Mouse (Mus musculus) hindbrain, embryonic 13.5 days (tissue): ENCODE measurements around the gene Slc47a1. TPM values are rescaled to one million over a fixed set of nuclear protein-coding genes. Genes with fewer than 3 reads are reported as not detected.
A peak's percentile ranks its signal among the peaks of the same experiment; 100 is the strongest.

ENCODE experiments used
- ATAC-seq: fragments of 200-750 bp; cut with Nextera tagmentation; 2 replicates; pipeline ENCODE4 v1.8.0; 2017; ENCODE audit warnings: moderate TSS enrichment; ENCODE audit not compliant: low FRiP score
- H3K27ac ChIP-seq: fragments of 300-500 bp; sonication (generic); 2 replicates; pipeline ENCODE4 v1.5.1; 2015; ENCODE audit warnings: inconsistent platforms, mild to moderate bottlenecking, moderate library complexity
- H3K27me3 ChIP-seq: fragments of 300-500 bp; sonication (generic); 2 replicates; pipeline ENCODE4 v1.6.1; 2015; ENCODE audit warnings: mild to moderate bottlenecking, inconsistent platforms
- H3K36me3 ChIP-seq: fragments of 300-500 bp; sonication (generic); 2 replicates; pipeline ENCODE4 v1.6.1; 2015; ENCODE audit warnings: mild to moderate bottlenecking, inconsistent platforms
- H3K4me1 ChIP-seq: fragments of 300-500 bp; sonication (generic); replicated peaks from 2 replicates; pipeline ENCODE4 v1.6.1; 2015; ENCODE audit warnings: inconsistent platforms
- H3K4me2 ChIP-seq: fragments of 300-500 bp; sonication (generic); 2 replicates; pipeline ENCODE4 v1.6.1; 2015; ENCODE audit warnings: inconsistent platforms, mild to moderate bottlenecking, moderate library complexity
- H3K4me3 ChIP-seq: fragments of 300-500 bp; sonication (generic); 2 replicates; pipeline ENCODE4 v1.5.1; 2015; ENCODE audit warnings: mild to moderate bottlenecking, inconsistent platforms
- H3K9ac ChIP-seq: fragments of 300-500 bp; sonication (generic); 2 replicates; pipeline ENCODE4 v1.6.1; 2015; ENCODE audit warnings: mild to moderate bottlenecking, inconsistent platforms
- H3K9me3 ChIP-seq: fragments of 300-500 bp; sonication (generic); 2 replicates; pipeline ENCODE4 v1.6.1; 2016; ENCODE audit warnings: inconsistent platforms
- WGBS: fragments of 180-500 bp; shearing (Covaris S2); methylation state at CpG from one replicate; pipeline ENCODE4 v1.1.7; 2015; 5-methylcytosine and 5-hydroxymethylcytosine counted together
- polyA plus RNA-seq: library from polyadenylated mRNA; unstranded; fragments of >200 nt; fragmentation: Nextera tagmentation; extraction: Ambion mirVana; gene quantifications from 2 replicates; pipeline ENCODE4 v1.2.1, GENCODE M21; 2015

The Slc47a1 gene
- polyA plus RNA-seq, 1 experiment from 2014 or later: 0.06 TPM

DNA sequence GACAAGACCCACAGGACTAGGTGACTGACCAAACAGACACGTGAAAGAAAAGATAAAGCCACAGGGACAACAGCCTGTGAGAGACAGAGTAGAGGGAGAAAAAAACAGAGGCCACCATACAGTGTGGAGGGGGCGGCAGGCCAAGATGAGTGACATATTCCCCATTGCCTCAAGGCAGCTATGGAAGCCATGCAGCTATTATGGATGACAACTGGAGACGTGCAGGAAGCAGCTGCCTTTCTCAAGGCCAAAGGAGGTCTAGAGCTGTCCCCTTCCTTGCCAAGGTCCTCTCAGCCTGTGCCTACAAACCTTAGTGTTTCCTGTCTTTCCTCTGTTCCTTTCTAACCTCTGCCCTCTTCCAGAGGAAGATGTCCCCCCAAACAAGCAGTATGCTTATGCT, 12.2 kb downstream of the Slc47a1 start:
- Histone ChIP-seq H3K9me3 (no peaks in the 10 kb centered on the region), H3K4me3 (no peak overlapping the region), H3K27ac (no peak overlapping the region), H3K4me2 (no peak overlapping the region), H3K4me1 (no peaks in the 10 kb centered on the region), H3K9ac (no peak overlapping the region), H3K27me3 (no peaks in the 10 kb centered on the region), H3K36me3 (no peaks in the 10 kb centered on the region)
- WGBS: 68% methylated on average over 3 of the region's 3 CpGs
- no peak for ATAC-seq

DNA sequence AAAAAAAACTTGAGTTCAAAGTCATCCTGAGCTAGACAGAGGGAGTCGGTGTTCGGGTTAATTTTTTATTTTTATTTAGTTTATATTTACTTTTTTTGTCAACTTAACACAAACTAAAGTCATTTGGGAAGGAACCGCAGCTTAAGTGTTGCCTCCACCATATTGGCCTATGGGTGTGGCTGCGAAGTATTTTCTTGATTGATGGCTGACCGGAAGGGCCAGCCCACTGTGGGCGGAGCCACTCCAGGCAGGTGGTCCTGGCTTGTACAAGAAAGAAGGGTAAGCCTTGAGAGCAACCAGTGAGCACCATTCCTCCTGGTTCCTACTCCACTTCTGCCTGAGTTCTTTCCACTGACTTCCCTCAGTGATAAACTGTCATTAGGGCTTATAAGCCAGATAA, 14.0 kb downstream of the Slc47a1 start:
- WGBS: 86% methylated on average over 6 of the region's 6 CpGs

GRCm38 (mm10) chr11:61361515-61362190, 16.5 kb downstream of the Slc47a1 start:
- Histone ChIP-seq H3K36me3 (no peaks in the 10 kb centered on the region), H3K4me1 (no peaks in the 10 kb centered on the region), H3K4me2 (no peak overlapping the region), H3K9me3 (no peaks in the 10 kb centered on the region), H3K9ac (no peak overlapping the region), H3K27me3 (no peaks in the 10 kb centered on the region), H3K4me3 (no peak overlapping the region), H3K27ac (no peak overlapping the region)
- 78% methylated on average over 11 of the region's 11 CpGs for WGBS
- no peak for ATAC-seq

More for the DNA sequence above, 14.0 kb downstream of the Slc47a1 start:
- ATAC-seq: no peak
- H3K9ac ChIP-seq: no peak overlapping the region
- no peaks in the 10 kb centered on the region for H3K36me3 ChIP-seq
- H3K9me3 ChIP-seq: no peaks in the 10 kb centered on the region
- H3K27me3 ChIP-seq: no peaks in the 10 kb centered on the region
- H3K4me2 ChIP-seq: no peak overlapping the region
- no peak overlapping the region for H3K27ac ChIP-seq
- H3K4me3 ChIP-seq: no peak overlapping the region
- no peaks in the 10 kb centered on the region for H3K4me1 ChIP-seq

DNA sequence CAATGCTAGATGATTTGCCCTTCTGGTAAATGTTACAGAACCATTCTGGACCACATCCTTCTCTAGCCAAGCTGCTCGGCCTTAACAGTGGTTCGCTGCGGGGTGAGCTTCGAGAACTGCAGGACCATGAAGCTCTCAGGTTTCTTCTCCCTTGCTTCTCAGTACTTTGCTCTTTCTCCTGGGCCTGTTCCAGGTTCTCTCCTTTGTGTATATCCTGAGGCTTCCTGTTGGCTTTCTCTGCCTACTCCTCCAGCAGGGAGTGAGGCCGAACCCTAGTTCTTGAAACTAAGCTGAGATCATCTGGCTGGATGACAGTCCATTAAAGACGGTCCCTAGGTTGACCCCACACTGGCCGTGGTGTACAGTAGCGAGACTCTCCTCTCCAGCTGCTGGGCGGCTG, 21.5 kb downstream of the Slc47a1 start:
- WGBS: 88% methylated on average over 9 of the region's 9 CpGs
- H3K4me2 ChIP-seq: no peak overlapping the region

GRCm38 (mm10) chr11:61356111-61356510, 22.0 kb downstream of the Slc47a1 start:
- Histone ChIP-seq H3K9ac (no peak overlapping the region), H3K4me2 (no peak overlapping the region), H3K36me3 (no peaks in the 10 kb centered on the region), H3K4me3 (no peak overlapping the region), H3K27me3 (no peaks in the 10 kb centered on the region), H3K4me1 (no peaks in the 10 kb centered on the region), H3K9me3 (no peaks in the 10 kb centered on the region), H3K27ac (no peak overlapping the region)
- no peak for ATAC-seq
- WGBS: 77% methylated on average over 6 of the region's 6 CpGs

More for the DNA sequence above, 21.5 kb downstream of the Slc47a1 start:
- Histone ChIP-seq H3K4me3 (no peak overlapping the region), H3K9ac (no peak overlapping the region), H3K4me1 (no peaks in the 10 kb centered on the region), H3K9me3 (no peaks in the 10 kb centered on the region), H3K36me3 (no peaks in the 10 kb centered on the region), H3K27me3 (no peaks in the 10 kb centered on the region), H3K27ac (no peak overlapping the region)
- no peak for ATAC-seq

GRCm38 (mm10) chr11:61355351-61355750, 22.8 kb downstream of the Slc47a1 start:
- Histone ChIP-seq H3K4me2 (no peak overlapping the region), H3K36me3 (no peaks in the 10 kb centered on the region), H3K4me1 (no peaks in the 10 kb centered on the region), H3K27ac (no peak overlapping the region), H3K27me3 (no peaks in the 10 kb centered on the region), H3K9ac (no peak overlapping the region), H3K4me3 (no peak overlapping the region), H3K9me3 (no peaks in the 10 kb centered on the region)
- ATAC-seq: no peak
- 82% methylated on average over 5 of the region's 5 CpGs for WGBS

- Histone ChIP-seq H3K4me2 (no peak overlapping the region), H3K27me3 (no peaks in the 10 kb centered on the region; the same call in 1 of the 2 replicates), H3K9ac (no peak overlapping the region), H3K27ac (no peak overlapping the region), H3K9me3 (no peaks in the 10 kb centered on the region), H3K36me3 (no peaks in the 10 kb centered on the region), H3K4me3 (no peak overlapping the region), H3K4me1 (no peaks in the 10 kb centered on the region)
- 82% methylated on average over 6 of the region's 6 CpGs for WGBS
- ATAC-seq: no peak
These were observed 23.8 kb downstream of the Slc47a1 start for GRCm38 (mm10) chr11:61354346-61354745.

DNA sequence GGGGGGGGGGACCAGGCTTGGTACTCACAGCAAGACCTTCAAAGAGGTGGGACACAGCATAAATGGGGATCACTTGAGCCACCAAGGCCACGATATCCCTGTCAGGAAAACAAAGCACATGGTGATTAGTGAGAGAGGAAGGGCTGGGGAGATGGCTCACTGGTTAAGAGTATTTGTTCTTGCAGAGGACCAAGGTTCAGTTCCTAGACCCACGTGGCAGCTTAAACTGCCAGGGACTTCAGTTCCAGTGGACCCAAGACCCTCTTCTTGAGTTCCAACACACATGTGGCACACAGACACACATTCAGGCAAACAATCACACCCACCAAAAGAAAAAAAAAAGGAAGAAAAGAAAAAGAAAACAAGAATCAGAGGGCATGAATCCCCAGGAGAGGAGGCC, 25.1 kb downstream of the Slc47a1 start:
- Histone ChIP-seq H3K4me2 (no peak overlapping the region), H3K36me3 (no peaks in the 10 kb centered on the region), H3K27me3 (peaks cover 3% of the 10 kb centered on the region; the same call in 1 of the 2 replicates), H3K9me3 (no peaks in the 10 kb centered on the region), H3K9ac (no peak overlapping the region), H3K4me1 (no peaks in the 10 kb centered on the region), H3K4me3 (no peak overlapping the region), H3K27ac (no peak overlapping the region)
- WGBS: 79% methylated on average over 2 of the region's 2 CpGs
- no peak for ATAC-seq

- Histone ChIP-seq H3K4me1 (no peaks in the 10 kb centered on the region), H3K36me3 (no peaks in the 10 kb centered on the region), H3K27me3 (peaks cover 3% of the 10 kb centered on the region; the same call in 1 of the 2 replicates), H3K9me3 (no peaks in the 10 kb centered on the region), H3K4me2 (no peak overlapping the region), H3K9ac (no peak overlapping the region), H3K27ac (no peak overlapping the region), H3K4me3 (no peak overlapping the region)
- no peak for ATAC-seq
- 57% methylated on average over 9 of the region's 9 CpGs for WGBS
These were observed 25.9 kb downstream of the Slc47a1 start for GRCm38 (mm10) chr11:61352138-61352651.

- H3K9ac ChIP-seq: no peak overlapping the region
- 12% methylated on average over 8 of the region's 8 CpGs for WGBS
These were observed 28.8 kb downstream of the Slc47a1 start for GRCm38 (mm10) chr11:61349337-61349736.

DNA sequence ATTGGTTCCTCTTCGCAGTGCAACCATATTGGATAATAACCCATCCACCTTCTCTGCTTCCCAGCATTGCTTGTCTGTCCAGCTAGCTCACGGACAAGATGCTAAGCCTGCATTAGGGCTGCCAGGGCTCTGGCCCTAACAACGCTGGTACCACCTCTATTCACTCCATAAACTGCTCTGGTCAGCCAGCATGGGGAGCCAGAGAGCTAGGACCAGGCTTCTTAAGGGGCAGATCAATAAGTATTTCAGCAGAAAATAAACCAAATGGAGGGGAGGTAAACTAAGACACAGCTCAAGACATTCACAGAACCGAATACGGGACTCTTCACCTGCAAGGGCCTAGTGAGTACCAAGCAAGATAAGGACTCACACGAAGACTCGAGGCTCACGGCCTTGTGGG, 32.0 kb downstream of the Slc47a1 start:
- H3K9ac ChIP-seq: no peak overlapping the region
- H3K4me2 ChIP-seq: no peak overlapping the region
- H3K27me3 ChIP-seq: peaks cover 46% of the 10 kb centered on the region
- H3K4me1 ChIP-seq: peaks cover 14% of the 10 kb centered on the region
- no peaks in the 10 kb centered on the region for H3K9me3 ChIP-seq
- H3K36me3 ChIP-seq: no peaks in the 10 kb centered on the region
- 59% methylated on average over 8 of the region's 8 CpGs for WGBS
- ATAC-seq: no peak
- H3K4me3 ChIP-seq: no peak overlapping the region
- no peak overlapping the region for H3K27ac ChIP-seq

More at GRCm38 (mm10) chr11:61349337-61349736, 28.8 kb downstream of the Slc47a1 start:
- no peak overlapping the region for H3K4me2 ChIP-seq
- no peaks in the 10 kb centered on the region for H3K4me1 ChIP-seq
- no peaks in the 10 kb centered on the region for H3K36me3 ChIP-seq
- no peaks in the 10 kb centered on the region for H3K9me3 ChIP-seq
- no peak overlapping the region for H3K4me3 ChIP-seq
- no peak overlapping the region for H3K27ac ChIP-seq
- peaks cover 14% of the 10 kb centered on the region for H3K27me3 ChIP-seq
- ATAC-seq: no peak

DNA sequence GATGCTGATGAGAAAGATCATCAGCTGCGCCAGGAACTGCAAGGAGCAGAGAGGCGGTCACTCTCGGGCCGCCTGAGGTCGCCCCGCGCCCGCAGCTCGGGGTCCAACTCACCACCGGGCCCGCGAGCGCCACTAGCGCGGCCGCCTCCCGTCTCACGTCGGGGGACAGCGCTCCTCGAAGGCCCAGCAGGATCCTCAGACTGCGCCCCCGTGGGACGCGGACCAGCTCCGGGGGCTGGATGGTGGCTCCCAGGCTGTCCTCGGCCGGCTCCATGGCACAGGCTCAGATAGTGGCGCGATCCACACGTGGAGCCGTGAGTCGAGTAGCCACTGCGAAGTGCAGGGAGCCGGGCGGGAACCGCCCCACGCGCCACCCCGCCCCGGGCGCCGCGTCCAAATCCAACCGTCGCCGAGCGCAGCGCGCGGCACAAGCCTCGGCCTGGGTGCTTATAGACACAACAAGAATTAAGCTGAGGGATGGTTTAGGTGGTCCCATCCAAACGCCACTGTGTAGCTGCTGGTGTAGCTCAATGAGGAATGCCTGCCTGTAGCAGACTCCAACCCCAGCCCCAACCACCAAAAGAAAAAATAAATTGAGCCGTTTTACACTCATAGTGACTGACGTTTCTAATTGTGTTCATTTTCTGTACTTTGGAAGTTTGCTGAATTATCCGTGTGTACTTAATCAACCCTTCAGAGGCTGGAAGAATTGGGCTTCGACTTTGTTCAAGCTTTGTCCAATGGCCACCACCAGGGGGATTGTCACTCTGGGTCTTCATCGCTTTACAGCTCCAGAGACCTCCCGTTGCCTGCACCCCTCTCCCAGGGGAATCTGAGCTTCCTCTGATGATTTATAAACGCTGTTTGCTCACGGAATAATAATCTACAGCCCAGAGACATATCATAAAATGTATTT, 35.4 kb downstream of the Slc47a1 start, which contains the start of gene Slc47a2:
Gene Slc47a2, minus strand, starts transcription at position 356 of the 916 bp plus-strand sequence.
- peak within 1 kb of the TSS; percentile 69 for H3K4me2 ChIP-seq
- H3K27me3 ChIP-seq: peaks cover 56% of the 10 kb centered on the region
- no peak within 1 kb of the TSS for H3K27ac ChIP-seq
- peaks cover 14% of the 10 kb centered on the region for H3K4me1 ChIP-seq
- 4% methylated on average over 61 of the region's 61 CpGs for WGBS
- peak within 1 kb of the TSS; percentile 59 for H3K9ac ChIP-seq
- H3K9me3 ChIP-seq: no peaks in the 10 kb centered on the region
- no peaks in the 10 kb centered on the region for H3K36me3 ChIP-seq
- no peak for ATAC-seq
- H3K4me3 ChIP-seq: peak within 1 kb of the TSS; percentile 42
